Mouse (Mus musculus) heart, embryonic 16.5 days (tissue): ENCODE measurements around the gene Kantr. TPM values are rescaled to one million over a fixed set of nuclear protein-coding genes. Genes with fewer than 3 reads are reported as not detected.
A peak's percentile ranks its signal among the peaks of the same experiment; 100 is the strongest.

Source experiments
- ATAC-seq: fragments of 200-750 bp; cut with Nextera tagmentation; replicated peaks from 2 replicates; pipeline ENCODE4 v1.8.0; 2017; ENCODE audit warnings: moderate number of reproducible peaks; ENCODE audit not compliant: insufficient read depth, low FRiP score; ENCODE audit errors: extremely low read depth
- H3K27ac ChIP-seq: fragments of 300-500 bp; sonication (generic); 2 replicates; pipeline ENCODE4 v1.5.1; 2014; ENCODE audit warnings: mild to moderate bottlenecking, low read length, control low read depth, moderate library complexity
- H3K27me3 ChIP-seq: fragments of 300-500 bp; sonication (generic); 2 replicates; pipeline ENCODE4 v1.6.1; 2014; ENCODE audit warnings: low read length, mixed read lengths; ENCODE audit not compliant: control insufficient read depth, insufficient read depth
- H3K36me3 ChIP-seq: fragments of 300-500 bp; sonication (generic); 2 replicates; pipeline ENCODE4 v1.6.1; 2014; ENCODE audit not compliant: control insufficient read depth, insufficient read depth
- H3K4me1 ChIP-seq: fragments of 300-500 bp; sonication (generic); 2 replicates; pipeline ENCODE4 v1.6.1; 2014; ENCODE audit warnings: low read length, mixed read lengths; ENCODE audit not compliant: control insufficient read depth, insufficient read depth
- H3K4me2 ChIP-seq: fragments of 300-500 bp; sonication (generic); 2 replicates; pipeline ENCODE4 v1.6.1; 2014; ENCODE audit warnings: low read depth, mild to moderate bottlenecking, control low read depth, low read length
- H3K4me3 ChIP-seq: fragments of 300-500 bp; sonication (generic); 2 replicates; pipeline ENCODE4 v1.5.1; 2014; ENCODE audit warnings: mild to moderate bottlenecking, control low read depth, low read length
- H3K9ac ChIP-seq: fragments of 300-500 bp; sonication (generic); 2 replicates; pipeline ENCODE4 v1.6.1; 2014; ENCODE audit warnings: low read length, control low read depth
- H3K9me3 ChIP-seq: fragments of 300-500 bp; sonication (generic); replicated peaks from 2 replicates; pipeline ENCODE4 v1.6.1; 2016; ENCODE audit warnings: low read length; ENCODE audit not compliant: control insufficient read depth
- WGBS: fragments of 180-500 bp; shearing (Covaris S2); extraction: QIAGEN DNeasy Blood & Tissue Kit; methylation state at CpG from one replicate; pipeline ENCODE4 v1.1.7; 2014; 5-methylcytosine and 5-hydroxymethylcytosine counted together
- polyA plus RNA-seq: library from polyadenylated mRNA; unstranded; fragments of >200 nt; fragmentation: Nextera tagmentation; extraction: Ambion mirVana; gene quantifications from 2 replicates; pipeline ENCODE4 v1.2.1, GENCODE M21; 2015

Kantr gene
- 5.7 and 7.5 TPM in 2 replicates for polyA plus RNA-seq

DNA sequence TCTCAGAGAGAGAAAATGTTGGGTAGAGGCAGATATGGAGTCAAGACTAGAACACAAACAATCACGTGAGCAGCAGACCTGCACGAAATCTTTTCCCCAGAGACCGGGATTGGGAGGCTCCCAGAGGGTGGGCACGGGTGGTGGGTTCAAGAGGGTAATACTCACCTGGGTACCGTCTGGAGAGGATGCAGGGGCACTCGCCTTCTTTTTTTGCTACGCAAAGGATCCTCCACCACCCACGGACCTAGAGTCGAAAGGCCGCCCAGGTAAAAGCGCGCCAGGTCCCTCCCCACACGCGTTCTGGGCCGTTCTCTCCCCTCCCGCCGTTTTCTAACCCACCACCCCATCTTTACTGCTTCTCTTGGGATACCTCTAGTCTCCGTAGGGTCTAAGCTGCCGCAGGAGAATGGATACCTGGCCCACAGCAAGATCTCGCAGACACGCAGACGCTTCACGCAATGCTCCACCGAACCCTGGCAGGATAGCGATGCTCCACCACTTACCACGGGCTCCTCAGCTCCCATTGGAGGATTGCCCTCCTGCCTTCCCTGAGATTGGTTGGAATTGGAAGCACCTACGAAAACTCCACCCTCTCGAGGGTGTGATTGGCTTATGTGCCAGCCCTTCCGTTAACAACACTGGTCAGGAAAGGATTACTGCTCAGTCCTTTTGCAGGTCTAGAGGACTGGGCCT lies at the start of gene Kantr:
Kantr (minus strand) TSS at position 500 of the 693 bp plus-strand sequence.
- Histone ChIP-seq H3K36me3 (no peaks in the 10 kb centered on the region), H3K4me1 (0 out of 2 replicates have a peak, but pooled peaks cover 2% of the 10 kb centered on the region), H3K27ac (0 out of 2 replicates have a peak within 1 kb of the TSS, but pooled peaks have one; percentile 50), H3K4me3 (peak within 1 kb of the TSS; percentile 60), H3K9me3 (no peaks in the 10 kb centered on the region), H3K9ac (peak within 1 kb of the TSS; percentile 72), H3K4me2 (peak within 1 kb of the TSS; percentile 72), H3K27me3 (peaks cover 6% of the 10 kb centered on the region; the same call in 1 of the 2 replicates)
- WGBS: 14% methylated on average over 26 of the region's 29 CpGs
- ATAC-seq: peak; percentile 97

GRCm38 (mm10) chrX:152368397-152369273 lies 41.3 kb upstream of the Kantr start, which contains the start of gene Gpr173:
Gpr173 (minus strand) TSS chrX:152368704.
- peak; percentile 93 for ATAC-seq
- H3K27me3 ChIP-seq: peaks cover 27% of the 10 kb centered on the region

DNA sequence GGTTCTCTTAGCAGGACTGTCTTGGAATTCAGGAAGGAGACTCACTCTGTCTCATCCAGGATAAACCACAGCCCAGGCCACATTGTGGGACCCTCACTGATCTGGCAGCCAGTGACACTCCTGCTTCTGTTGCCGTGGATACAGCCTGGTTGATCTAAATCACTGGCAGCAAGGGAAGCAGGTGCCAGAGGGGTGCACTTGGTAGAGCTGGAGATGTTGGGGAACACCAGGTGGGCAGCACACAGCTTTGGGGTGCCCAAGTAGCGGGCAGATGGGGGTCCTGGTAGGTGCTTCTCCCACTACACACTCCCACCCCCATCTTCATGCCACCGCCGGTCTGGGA lies 40.7 kb upstream of the Kantr start:
- 30% methylated on average over 3 of the region's 4 CpGs for WGBS
- H3K9ac ChIP-seq: peak overlapping the region; percentile 69

More at GRCm38 (mm10) chrX:152368397-152369273, 41.3 kb upstream of the Kantr start, which contains the start of gene Gpr173:
- Histone ChIP-seq H3K4me3 (peak within 1 kb of the TSS; percentile 53), H3K36me3 (no peaks in the 10 kb centered on the region), H3K27ac (0 out of 2 replicates have a peak within 1 kb of the TSS, but pooled peaks have one; percentile 2), H3K9me3 (no peaks in the 10 kb centered on the region), H3K9ac (peak within 1 kb of the TSS; percentile 69), H3K4me1 (no peaks in the 10 kb centered on the region), H3K4me2 (peak within 1 kb of the TSS; percentile 56)
- 16% methylated on average over 17 of the region's 24 CpGs for WGBS

DNA sequence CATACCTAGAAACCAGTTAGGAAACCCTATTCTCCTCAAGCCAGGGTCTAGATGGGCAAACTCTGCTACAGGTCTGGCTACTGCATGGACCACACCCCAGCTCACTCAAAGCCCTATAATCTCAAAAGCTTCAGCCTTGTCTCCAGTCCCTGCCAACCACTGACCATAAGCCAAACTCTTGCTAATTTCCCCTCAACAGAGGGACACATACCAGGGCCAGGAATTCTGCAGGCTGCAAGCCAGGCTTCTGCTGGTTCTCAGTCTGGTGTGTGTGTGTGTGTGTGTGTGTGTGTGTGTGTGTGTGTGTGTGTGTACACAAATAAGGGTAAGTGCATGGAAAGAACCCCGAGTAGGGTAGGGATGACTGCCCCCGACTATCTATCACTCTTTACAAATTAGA lies 39.1 kb upstream of the Kantr start:
- H3K4me1 ChIP-seq: no peaks in the 10 kb centered on the region
- H3K36me3 ChIP-seq: no peaks in the 10 kb centered on the region
- no peak overlapping the region for H3K27ac ChIP-seq
- H3K4me3 ChIP-seq: no peak overlapping the region
- no peaks in the 10 kb centered on the region for H3K9me3 ChIP-seq
- ATAC-seq: no peak
- 58% methylated on average over 2 of the region's 2 CpGs for WGBS
- no peak overlapping the region for H3K4me2 ChIP-seq
- H3K27me3 ChIP-seq: peaks cover 27% of the 10 kb centered on the region
- H3K9ac ChIP-seq: no peak overlapping the region

More for the DNA sequence above, 40.7 kb upstream of the Kantr start:
- ATAC-seq: no peak
- no peaks in the 10 kb centered on the region for H3K9me3 ChIP-seq
- H3K36me3 ChIP-seq: no peaks in the 10 kb centered on the region
- H3K27ac ChIP-seq: no peak overlapping the region
- no peaks in the 10 kb centered on the region for H3K4me1 ChIP-seq
- peak overlapping the region; percentile 53 for H3K4me3 ChIP-seq
- H3K27me3 ChIP-seq: peaks cover 27% of the 10 kb centered on the region
- H3K4me2 ChIP-seq: peak overlapping the region; percentile 56

- 20% methylated on average over 5 of the region's 5 CpGs for WGBS
- no peaks in the 10 kb centered on the region for H3K36me3 ChIP-seq
- H3K9me3 ChIP-seq: no peaks in the 10 kb centered on the region
- no peak overlapping the region for H3K27ac ChIP-seq
- H3K27me3 ChIP-seq: peaks cover 11% of the 10 kb centered on the region
- H3K4me2 ChIP-seq: no peak overlapping the region
- peak; percentile 63 for ATAC-seq
- H3K4me3 ChIP-seq: no peak overlapping the region
- H3K4me1 ChIP-seq: no peaks in the 10 kb centered on the region
- H3K9ac ChIP-seq: no peak overlapping the region
Measured at GRCm38 (mm10) chrX:152352553-152353153, 25.4 kb upstream of the Kantr start.

GRCm38 (mm10) chrX:152347041-152347440 lies 19.7 kb upstream of the Kantr start:
- Histone ChIP-seq H3K4me1 (no peaks in the 10 kb centered on the region), H3K36me3 (no peaks in the 10 kb centered on the region), H3K4me2 (no peak overlapping the region), H3K9me3 (no peaks in the 10 kb centered on the region), H3K27me3 (peaks cover 13% of the 10 kb centered on the region), H3K27ac (no peak overlapping the region), H3K4me3 (no peak overlapping the region), H3K9ac (no peak overlapping the region)
- no peak for ATAC-seq
- 94% methylated on average over 14 of the region's 14 CpGs for WGBS

DNA sequence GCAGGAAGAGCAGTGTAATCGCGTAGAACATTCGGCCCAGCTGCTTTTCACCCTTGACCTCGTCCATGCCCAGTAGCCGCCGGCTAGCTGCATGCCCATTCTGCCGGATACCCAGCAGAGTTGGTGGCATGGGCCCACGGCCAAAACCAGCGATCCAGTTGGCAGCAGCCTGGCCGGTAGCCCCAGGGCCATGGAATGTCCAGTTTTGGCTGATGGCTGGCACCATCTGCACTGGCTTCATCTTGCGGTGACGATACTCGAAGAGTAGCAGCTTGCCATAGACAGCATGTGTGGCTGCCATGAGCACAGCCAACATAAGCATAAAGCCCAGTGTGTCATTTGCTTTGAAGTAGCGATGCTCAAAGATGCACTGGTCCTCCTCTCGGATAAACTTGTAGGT lies 19.3 kb upstream of the Kantr start:
- peaks cover 13% of the 10 kb centered on the region for H3K27me3 ChIP-seq
- H3K9ac ChIP-seq: no peak overlapping the region
- no peaks in the 10 kb centered on the region for H3K4me1 ChIP-seq
- WGBS: 85% methylated on average over 15 of the region's 15 CpGs
- H3K27ac ChIP-seq: no peak overlapping the region
- H3K4me2 ChIP-seq: no peak overlapping the region
- ATAC-seq: no peak
- no peak overlapping the region for H3K4me3 ChIP-seq
- H3K9me3 ChIP-seq: no peaks in the 10 kb centered on the region
- H3K36me3 ChIP-seq: no peaks in the 10 kb centered on the region

DNA sequence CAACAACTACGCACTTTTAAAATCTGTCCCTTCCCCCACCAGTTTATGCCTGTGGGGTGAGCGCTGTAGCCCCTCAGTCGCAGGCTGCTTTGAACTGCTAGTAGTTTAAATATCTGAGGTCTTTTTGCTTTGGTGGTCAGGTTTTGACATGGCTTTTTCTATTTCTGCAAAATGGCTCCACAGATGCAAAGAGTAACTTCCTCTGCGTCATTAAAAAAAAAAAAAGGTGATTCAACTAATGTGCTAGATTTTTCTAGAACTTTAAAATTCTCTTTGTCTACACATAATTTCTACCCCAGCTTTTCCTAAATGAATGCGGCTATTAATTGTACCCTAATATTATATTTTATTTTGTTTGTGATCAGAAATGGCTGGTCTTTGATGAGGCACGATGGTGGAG lies 15.6 kb upstream of the Kantr start:
- H3K27me3 ChIP-seq: peaks cover 14% of the 10 kb centered on the region; the same call in 1 of the 2 replicates
- H3K9ac ChIP-seq: peak overlapping the region; percentile 42

More for the DNA sequence above, 15.6 kb upstream of the Kantr start:
- ATAC-seq: no peak
- Histone ChIP-seq H3K9me3 (no peaks in the 10 kb centered on the region), H3K4me3 (peak overlapping the region; percentile 69), H3K36me3 (peaks cover 5% of the 10 kb centered on the region; the same call in 1 of the 2 replicates), H3K27ac (peak overlapping the region; percentile 83), H3K4me2 (peak overlapping the region; percentile 58), H3K4me1 (peaks cover 6% of the 10 kb centered on the region; the same call in 1 of the 2 replicates)
- 30% methylated on average over 6 of the region's 6 CpGs for WGBS
